Mouse (Mus musculus) CD4-positive helper T cell, adult 2 months (primary cell): ENCODE data around the gene Sord.

Experiments used
- DNase-seq: peaks from one replicate; pipeline ENCODE4 v3.0.0-alpha.2; 2012; ENCODE audit warnings: low read depth, missing footprints, low spot score

The Sord gene

DNA sequence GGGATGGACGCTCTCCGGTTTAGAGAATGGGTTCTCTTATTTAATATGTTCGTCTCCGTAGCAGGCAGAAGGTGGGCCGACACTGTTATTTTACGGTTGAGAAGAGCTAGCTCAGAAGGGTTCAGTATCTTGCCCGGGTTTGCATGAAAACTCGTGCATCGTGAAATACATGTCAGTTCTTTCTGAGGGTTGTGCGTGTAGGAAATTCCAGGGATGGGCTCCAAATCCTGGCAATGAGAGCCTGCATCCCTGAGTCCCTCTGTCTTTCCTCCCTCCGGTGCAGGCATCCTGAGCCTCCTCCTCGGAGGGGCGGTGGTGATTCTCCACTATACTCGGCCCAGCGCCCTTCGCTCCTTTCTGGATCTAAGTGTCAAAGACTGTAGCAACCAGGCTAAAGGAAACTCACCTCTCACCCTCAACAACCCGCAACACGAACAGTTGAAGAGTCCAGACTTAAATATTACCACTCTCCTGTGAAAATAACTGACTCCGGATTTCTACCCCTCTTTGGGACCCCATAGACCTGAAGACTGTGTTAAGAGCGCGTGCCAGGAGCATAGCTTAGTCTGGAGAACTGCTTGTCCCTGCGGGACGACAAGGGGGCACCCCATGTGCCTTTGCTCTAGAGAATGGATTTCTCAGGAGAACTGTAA lies 67.5 kb downstream of the Sord start:
- DNase-seq = no peak

DNA sequence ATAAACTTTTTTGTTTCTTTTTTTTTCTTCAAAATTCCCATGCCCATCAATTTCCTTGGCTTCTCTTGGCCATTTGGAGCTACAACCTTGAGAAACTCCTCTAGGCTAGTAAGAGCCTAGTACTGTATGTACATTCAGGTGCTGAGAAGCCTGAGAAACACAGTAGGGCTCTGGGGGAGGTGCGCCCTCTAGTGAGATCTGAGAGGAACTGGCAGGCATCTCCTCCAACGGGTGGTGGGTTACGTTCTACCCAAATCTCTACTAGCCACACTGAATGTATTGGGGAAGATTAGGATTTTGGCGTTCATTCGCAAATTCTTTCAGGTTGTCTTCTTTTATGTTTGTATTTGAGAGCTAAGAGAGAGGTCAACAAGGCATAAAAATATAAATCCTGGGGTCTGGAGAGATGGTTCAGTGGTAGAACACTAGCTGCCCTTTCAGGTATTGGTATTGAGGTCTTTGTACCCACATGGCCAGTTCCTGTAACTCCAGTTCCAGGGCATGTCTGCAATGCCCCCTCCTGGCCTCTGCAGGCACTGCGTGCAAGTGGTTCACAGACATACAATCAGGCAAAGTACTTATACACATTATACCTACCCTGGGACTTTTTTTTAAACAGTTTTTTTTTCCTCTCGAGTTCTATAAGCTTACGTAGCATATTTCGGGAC lies 68.2 kb downstream of the Sord start:
- DNase-seq = peak; percentile 76

DNA sequence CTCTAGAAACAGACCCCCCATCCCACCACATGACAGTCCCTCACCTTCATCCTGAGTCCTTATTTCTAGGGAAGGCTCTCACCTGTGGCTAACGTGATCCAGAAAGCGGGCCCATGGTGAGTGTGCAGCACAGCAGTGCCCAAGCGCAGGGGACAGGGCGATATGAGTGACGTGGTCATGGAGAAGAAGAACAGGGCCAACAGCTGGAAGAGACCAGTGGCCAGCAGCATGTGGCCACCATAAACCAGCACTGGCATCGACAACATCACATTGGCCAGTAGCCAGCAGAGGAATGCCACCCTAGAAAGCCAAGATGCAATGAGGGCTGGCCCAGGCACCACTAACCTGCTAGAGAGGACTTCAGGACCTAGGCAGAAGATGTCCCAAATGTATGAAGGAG lies 70.0 kb downstream of the Sord start:
- no peak for DNase-seq

DNA sequence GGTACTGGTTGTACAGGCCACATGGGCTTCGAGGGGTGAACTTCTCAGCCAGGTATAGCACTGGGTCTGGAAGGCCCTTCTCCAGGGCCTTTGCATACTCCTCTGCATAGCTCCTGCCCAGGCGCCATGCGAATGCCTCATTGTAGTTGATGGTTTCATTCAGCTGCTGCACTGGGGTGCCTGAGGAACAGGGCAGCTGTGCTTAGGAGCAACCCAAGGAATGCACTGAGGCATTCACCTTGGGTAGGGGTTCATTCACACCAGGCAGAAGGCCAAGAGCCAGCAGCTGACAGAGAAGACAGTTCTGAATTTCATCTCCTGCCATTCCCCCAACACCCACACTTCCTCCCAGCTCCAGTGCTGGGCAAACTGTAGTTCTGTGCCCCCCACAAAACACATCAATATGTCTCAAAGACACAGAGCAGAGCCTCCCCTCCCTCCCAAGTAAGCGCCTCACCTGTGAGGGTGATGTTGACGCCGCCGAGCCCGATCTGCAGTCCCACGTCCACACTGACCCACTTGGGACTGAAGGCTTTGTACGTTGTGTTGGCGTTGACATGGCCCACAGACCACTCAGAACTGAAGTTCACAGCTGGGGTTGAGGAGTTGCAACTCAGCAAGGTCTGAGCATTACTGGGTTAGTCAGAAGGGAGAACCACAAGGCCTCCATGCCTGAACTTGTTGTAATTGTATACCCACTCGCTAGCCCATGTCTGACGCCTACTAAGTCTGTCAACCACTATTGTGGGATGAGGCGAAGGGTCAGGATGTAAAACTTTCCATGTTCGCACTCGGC lies 70.7 kb downstream of the Sord start:
- no peak for DNase-seq

DNA sequence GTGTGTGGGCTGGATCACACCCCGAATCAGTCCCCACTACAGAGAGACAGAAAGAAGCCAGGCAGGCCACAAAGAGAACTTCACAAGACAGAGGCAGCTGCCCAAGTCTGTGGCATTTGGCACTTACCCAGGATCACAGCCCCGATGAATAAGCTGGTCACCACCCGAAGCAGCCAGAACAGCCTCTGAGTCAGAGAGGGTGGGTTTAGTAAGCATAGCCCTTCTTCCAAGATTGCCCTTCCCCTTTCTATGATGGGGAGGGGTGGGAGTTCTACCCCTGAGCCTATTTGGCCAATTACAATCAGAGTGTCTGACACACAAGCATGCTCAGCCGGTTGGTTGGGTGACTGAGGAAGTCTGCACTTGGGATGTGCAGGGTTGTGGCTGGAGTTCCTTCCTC lies 71.6 kb downstream of the Sord start:
- no peak for DNase-seq

DNA sequence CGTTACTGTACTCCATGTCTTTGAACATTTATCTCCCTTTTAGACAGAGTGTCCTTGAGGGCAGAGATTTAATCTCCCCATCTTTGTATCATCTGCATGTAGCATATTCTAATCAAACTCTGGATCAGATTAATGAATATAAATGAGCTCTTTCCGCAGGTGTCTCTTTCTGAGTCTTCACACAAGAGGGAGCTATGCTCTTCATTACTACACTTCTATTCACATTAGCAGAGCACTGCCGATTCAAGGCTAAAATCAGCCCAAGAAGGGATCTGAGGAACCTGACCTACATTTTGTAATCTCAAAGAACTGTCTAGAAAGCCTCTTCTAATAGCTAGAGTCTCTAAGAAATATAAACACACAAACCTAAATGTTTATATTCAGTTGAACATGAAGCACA lies 75.1 kb downstream of the Sord start:
- DNase-seq = no peak

DNA sequence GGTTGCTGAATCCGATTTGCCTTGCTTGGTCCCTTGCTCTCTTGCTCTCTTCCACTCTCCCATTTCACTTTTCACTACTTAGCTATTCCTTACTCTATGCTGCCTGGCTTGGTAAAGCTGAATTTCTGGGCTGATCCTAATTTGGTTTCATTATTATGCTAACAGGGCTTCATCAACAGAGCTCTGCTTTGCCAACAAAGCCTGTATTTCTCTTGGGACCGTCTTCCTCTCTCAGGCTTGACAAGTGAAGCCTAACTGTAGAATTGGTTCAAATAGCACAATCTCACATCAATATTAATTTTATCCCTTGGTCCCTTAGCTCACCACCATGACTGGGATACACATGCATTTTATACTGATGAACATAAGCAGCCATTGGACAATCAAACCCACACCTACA lies 77.0 kb downstream of the Sord start:
- DNase-seq = no peak

DNA sequence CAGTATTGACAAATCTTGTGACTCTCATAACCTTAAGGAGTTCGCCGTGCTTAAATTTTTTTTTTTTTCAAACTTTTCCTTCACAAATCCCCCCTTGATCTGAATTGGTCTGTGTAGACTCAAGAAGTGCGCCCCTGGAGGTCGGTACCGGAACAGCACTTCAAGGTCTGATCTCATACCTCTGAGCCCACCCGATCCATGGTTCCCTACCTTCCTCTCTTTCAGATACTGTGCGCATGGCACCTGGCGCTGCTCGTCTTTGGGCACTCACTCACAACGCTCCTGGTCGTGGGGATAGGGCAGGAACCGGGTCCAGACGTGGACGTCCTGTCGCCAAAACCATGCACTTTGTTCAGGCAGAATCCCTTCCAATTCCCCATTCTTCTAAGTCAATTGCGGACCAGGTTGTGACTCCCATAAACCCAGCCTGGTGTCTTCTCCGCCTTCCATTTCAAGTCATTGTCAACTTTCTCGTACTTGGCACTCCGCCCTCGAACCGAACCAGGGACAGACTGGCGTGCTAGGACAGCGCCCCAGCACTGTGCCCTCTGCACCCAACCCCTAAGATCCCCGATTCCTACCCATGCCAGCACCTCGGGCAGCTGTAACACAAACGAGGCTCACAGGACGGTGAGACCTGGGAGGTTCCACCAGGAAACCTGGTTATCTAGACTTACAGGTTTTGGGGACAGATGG lies 78.3 kb downstream of the Sord start:
- peak; percentile 58 for DNase-seq

DNA sequence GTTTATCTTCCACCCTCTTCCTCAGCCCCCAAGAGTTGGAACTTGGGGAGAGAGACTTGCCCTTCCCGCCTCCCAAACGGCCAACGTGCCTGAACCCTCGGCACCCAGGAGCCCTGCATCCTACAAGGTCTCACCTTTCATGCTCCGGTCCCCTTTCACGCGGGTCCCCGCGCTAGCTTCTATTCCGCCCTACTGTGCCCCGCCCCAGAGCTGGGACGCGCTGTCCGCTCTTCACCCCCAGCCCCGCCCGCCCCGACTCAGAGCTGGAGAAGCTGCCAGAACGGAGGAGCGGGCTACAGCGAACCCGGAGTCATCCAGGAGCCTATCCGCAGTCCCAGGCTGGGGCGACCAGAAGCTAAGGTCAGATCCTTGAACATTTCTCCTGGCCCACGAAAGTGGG lies 79.0 kb downstream of the Sord start, which contains the start of gene Duoxa1:
Gene Duoxa1, minus strand, starts transcription at position 195 of the 400 bp plus-strand sequence.
- no peak for DNase-seq
